Mouse (Mus musculus) forebrain, embryonic 12.5 days (tissue): Measurements from ENCODE around the gene Fgd3. TPM values are rescaled to one million over a fixed set of nuclear protein-coding genes. Genes with fewer than 3 reads are reported as not detected.

Source experiments
- ATAC-seq: fragments of 200-750 bp; cut with Nextera tagmentation; 2 replicates; pipeline ENCODE4 v1.8.0; 2017; ENCODE audit warnings: moderate TSS enrichment; ENCODE audit not compliant: low FRiP score
- H3K27ac ChIP-seq: fragments of 300-500 bp; sonication (generic); 2 replicates; pipeline ENCODE4 v1.5.1; 2016; ENCODE audit warnings: mild to moderate bottlenecking
- H3K27me3 ChIP-seq: fragments of 300-500 bp; sonication (generic); 2 replicates; pipeline ENCODE4 v1.6.1; 2016; ENCODE audit warnings: mild to moderate bottlenecking
- H3K36me3 ChIP-seq: fragments of 300-500 bp; sonication (generic); replicated peaks from 2 replicates; pipeline ENCODE4 v1.6.1; 2016; ENCODE audit warnings: mild to moderate bottlenecking
- H3K4me1 ChIP-seq: fragments of 300-500 bp; sonication (generic); 2 replicates; pipeline ENCODE4 v1.6.1; 2016
- H3K4me2 ChIP-seq: fragments of 300-500 bp; sonication (generic); 2 replicates; pipeline ENCODE4 v1.6.1; 2016; ENCODE audit warnings: mild to moderate bottlenecking, moderate library complexity
- H3K4me3 ChIP-seq: fragments of 300-500 bp; sonication (generic); replicated peaks from 2 replicates; pipeline ENCODE4 v1.5.1; 2016; ENCODE audit warnings: mild to moderate bottlenecking
- H3K9ac ChIP-seq: fragments of 300-500 bp; sonication (generic); 2 replicates; pipeline ENCODE4 v1.6.1; 2016; ENCODE audit warnings: mild to moderate bottlenecking
- H3K9me3 ChIP-seq: fragments of 300-500 bp; sonication (generic); 2 replicates; pipeline ENCODE4 v1.6.1; 2016
- WGBS: fragments of 180-500 bp; shearing (Covaris S2); methylation state at CpG from one replicate; pipeline ENCODE4 v1.1.7; 2016; 5-methylcytosine and 5-hydroxymethylcytosine counted together
- polyA plus RNA-seq: library from polyadenylated mRNA; unstranded; fragments of >200 nt; fragmentation: Nextera tagmentation; extraction: Ambion mirVana; gene quantifications from 2 replicates; pipeline ENCODE4 v1.2.1, GENCODE M21; 2016

The Fgd3 gene
- polyA plus RNA-seq, 1 experiment from 2014 or later = 1.7 TPM

- 0 out of 2 replicates have a peak overlapping the region, but pooled peaks have one; percentile 74 for H3K9ac ChIP-seq
- H3K4me2 ChIP-seq = peak overlapping the region; percentile 93
- H3K4me1 ChIP-seq = peaks cover 49% of the 10 kb centered on the region
- peaks cover 39% of the 10 kb centered on the region for H3K27me3 ChIP-seq
- H3K4me3 ChIP-seq = peak overlapping the region; percentile 73
- WGBS = 2% methylated on average over 17 of the region's 17 CpGs
- no peaks in the 10 kb centered on the region for H3K9me3 ChIP-seq
- no peaks in the 10 kb centered on the region for H3K36me3 ChIP-seq
- ATAC-seq = no peak; the same call in 1 of the 2 replicates
- H3K27ac ChIP-seq = no peak overlapping the region
These were observed 103.9 kb downstream of the Fgd3 start for GRCm38 (mm10) chr13:49216220-49216552.

GRCm38 (mm10) chr13:49215504-49216219 is 104.4 kb downstream of the Fgd3 start, which contains the start of gene Card19:
Gene Card19 (minus strand): TSS chr13:49216037.
- Histone ChIP-seq H3K9me3 (no peaks in the 10 kb centered on the region), H3K9ac (peak within 1 kb of the TSS; percentile 74), H3K27ac (no peak within 1 kb of the TSS), H3K36me3 (no peaks in the 10 kb centered on the region), H3K4me3 (peak within 1 kb of the TSS; percentile 73), H3K4me1 (peaks cover 51% of the 10 kb centered on the region), H3K27me3 (peaks cover 39% of the 10 kb centered on the region), H3K4me2 (peak within 1 kb of the TSS; percentile 93)
- peak; percentile 90 for ATAC-seq
- WGBS = under 1% methylated on average over 59 of the region's 78 CpGs

- Histone ChIP-seq H3K9ac (peak overlapping the region; percentile 74), H3K4me3 (peak overlapping the region; percentile 73), H3K4me2 (peak overlapping the region; percentile 93), H3K27me3 (peaks cover 39% of the 10 kb centered on the region), H3K36me3 (no peaks in the 10 kb centered on the region), H3K27ac (no peak overlapping the region), H3K9me3 (no peaks in the 10 kb centered on the region), H3K4me1 (peaks cover 51% of the 10 kb centered on the region)
- WGBS = 13% methylated on average over 5 of the region's 5 CpGs
- ATAC-seq = no peak
These were observed 105.0 kb downstream of the Fgd3 start for GRCm38 (mm10) chr13:49215128-49215503.

- ATAC-seq = no peak
- H3K4me2 ChIP-seq = no peak overlapping the region; the same call in 1 of the 2 replicates
- no peak overlapping the region for H3K9ac ChIP-seq
- no peaks in the 10 kb centered on the region for H3K36me3 ChIP-seq
- peaks cover 51% of the 10 kb centered on the region for H3K4me1 ChIP-seq
- no peaks in the 10 kb centered on the region for H3K9me3 ChIP-seq
- H3K27ac ChIP-seq = no peak overlapping the region
- peaks cover 39% of the 10 kb centered on the region for H3K27me3 ChIP-seq
- 77% methylated on average over 3 of the region's 3 CpGs for WGBS
- no peak overlapping the region for H3K4me3 ChIP-seq
These were observed 105.7 kb downstream of the Fgd3 start for GRCm38 (mm10) chr13:49214454-49214853.

- peak overlapping the region; percentile 5; the same call in 1 of the 2 replicates for H3K9ac ChIP-seq
- ATAC-seq = no peak
- H3K4me1 ChIP-seq = peaks cover 49% of the 10 kb centered on the region
- H3K4me2 ChIP-seq = no peak overlapping the region
- H3K9me3 ChIP-seq = no peaks in the 10 kb centered on the region
- no peak overlapping the region for H3K4me3 ChIP-seq
- no peak overlapping the region for H3K27ac ChIP-seq
- no peaks in the 10 kb centered on the region for H3K36me3 ChIP-seq
- peaks cover 39% of the 10 kb centered on the region for H3K27me3 ChIP-seq
- 72% methylated on average over 4 of the region's 4 CpGs for WGBS
These were observed 106.6 kb downstream of the Fgd3 start for GRCm38 (mm10) chr13:49213531-49213932.

- H3K27ac ChIP-seq = no peak overlapping the region
- no peak overlapping the region for H3K4me2 ChIP-seq
- peaks cover 39% of the 10 kb centered on the region for H3K27me3 ChIP-seq
- no peaks in the 10 kb centered on the region for H3K9me3 ChIP-seq
- H3K4me3 ChIP-seq = no peak overlapping the region
- no peak for ATAC-seq
- 91% methylated on average over 4 of the region's 4 CpGs for WGBS
- H3K4me1 ChIP-seq = peaks cover 49% of the 10 kb centered on the region
- H3K36me3 ChIP-seq = no peaks in the 10 kb centered on the region
- H3K9ac ChIP-seq = no peak overlapping the region
These were observed 107.2 kb downstream of the Fgd3 start for GRCm38 (mm10) chr13:49212711-49213500.

Other genes starting within 250 kb of the Fgd3 start
- gene Wnk2, start 172.3 kb downstream of the Fgd3 start, polyA plus RNA-seq = 11.4 and 13.7 TPM in 2 replicates
- gene Ninj1, start 132.8 kb downstream of the Fgd3 start, polyA plus RNA-seq = 14.3 and 16.9 TPM in 2 replicates
- gene Card19, start 104.3 kb downstream of the Fgd3 start, polyA plus RNA-seq = 15.3 and 17.2 TPM in 2 replicates
- gene Susd3, start 71.6 kb downstream of the Fgd3 start, polyA plus RNA-seq = 0.69 and 0.84 TPM in 2 replicates
- gene Bicd2, start 21.3 kb upstream of the Fgd3 start, polyA plus RNA-seq = 38.9 and 39.1 TPM in 2 replicates
- 15.2 and 15.6 TPM in 2 replicates for gene Ippk, start 100.9 kb upstream of the Fgd3 start, polyA plus RNA-seq
- 0.97 and 1.5 TPM in 2 replicates for gene Tes3-ps, start 173.0 kb upstream of the Fgd3 start, polyA plus RNA-seq
- gene Ecm2, start 184.5 kb upstream of the Fgd3 start, polyA plus RNA-seq = 0.58 and 0.84 TPM in 2 replicates
- 2.6 and 2.8 TPM in 2 replicates for gene Aspn, start 224.1 kb upstream of the Fgd3 start, polyA plus RNA-seq